Mouse (Mus musculus) C2C12 (cell line): Measurements from ENCODE around the gene Pianp. TPM values are rescaled to one million over a fixed set of nuclear protein-coding genes. Genes with fewer than 3 reads are reported as not detected.

Source experiments
- H3K27me3 ChIP-seq: one replicate; pipeline ENCODE4 v1.6.1; 2011; ENCODE audit not compliant: control insufficient read depth, insufficient read depth, insufficient read length
- H3K36me3 ChIP-seq: one replicate; pipeline ENCODE4 v1.6.1; 2011; ENCODE audit not compliant: control insufficient read depth, insufficient read depth
- H3K4me3 ChIP-seq: one replicate; pipeline ENCODE4 v1.5.1; 2011; ENCODE audit warnings: mild to moderate bottlenecking, control low read depth; ENCODE audit not compliant: poor library complexity, insufficient read depth, severe bottlenecking
- H3K79me2 ChIP-seq: one replicate; pipeline ENCODE4 v1.6.1; 2011; ENCODE audit not compliant: control insufficient read depth, insufficient read depth
- H3K79me3 ChIP-seq: one replicate; pipeline ENCODE4 v1.6.1; 2011; ENCODE audit warnings: low read depth, control low read depth
- H3ac ChIP-seq: one replicate; pipeline ENCODE3; 2011; ENCODE audit warnings: low read depth; ENCODE audit not compliant: control insufficient read depth, insufficient read length
- CEBPB ChIP-seq: IDR thresholded peaks from one replicate; pipeline ENCODE4 v1.6.1; 2011; ENCODE audit warnings: low read depth, mild to moderate bottlenecking, control low read depth, moderate library complexity
- CTCF ChIP-seq: IDR thresholded peaks from one replicate; pipeline ENCODE4 v1.5.1; 2011; ENCODE audit not compliant: control insufficient read depth, insufficient read depth, insufficient read length
- FOSL1 ChIP-seq: IDR thresholded peaks from one replicate; pipeline ENCODE4 v1.8.0; 2011; ENCODE audit warnings: mild to moderate bottlenecking, low read length; ENCODE audit not compliant: poor library complexity, insufficient read depth, severe bottlenecking
- MAX ChIP-seq: IDR thresholded peaks from one replicate; pipeline ENCODE4 v1.6.1; 2011; ENCODE audit warnings: mild to moderate bottlenecking, control low read depth
- MYOD1 ChIP-seq: IDR thresholded peaks from one replicate; pipeline ENCODE4 v1.6.1; 2011; ENCODE audit warnings: low read depth; ENCODE audit not compliant: control insufficient read depth, insufficient read length
- MYOG ChIP-seq: IDR thresholded peaks from one replicate; pipeline ENCODE4 v1.6.1; 2011; ENCODE audit not compliant: control insufficient read depth, insufficient read length; ENCODE audit errors: extremely low read depth
- USF1 ChIP-seq: IDR thresholded peaks from one replicate; pipeline ENCODE4 v1.6.1; 2011; ENCODE audit warnings: low read depth, mild to moderate bottlenecking, control low read depth, moderate library complexity
- polyA plus RNA-seq: library from polyadenylated mRNA; unstranded; fragments of >200 nt; fragmentation: generic; extraction: Trizol; gene quantifications from one replicate; pipeline ENCODE4 v1.2.1, GENCODE M21; 2012; ENCODE audit warnings: missing spikeins

The Pianp gene
- polyA plus RNA-seq, 1 experiment: 1.1 TPM

DNA sequence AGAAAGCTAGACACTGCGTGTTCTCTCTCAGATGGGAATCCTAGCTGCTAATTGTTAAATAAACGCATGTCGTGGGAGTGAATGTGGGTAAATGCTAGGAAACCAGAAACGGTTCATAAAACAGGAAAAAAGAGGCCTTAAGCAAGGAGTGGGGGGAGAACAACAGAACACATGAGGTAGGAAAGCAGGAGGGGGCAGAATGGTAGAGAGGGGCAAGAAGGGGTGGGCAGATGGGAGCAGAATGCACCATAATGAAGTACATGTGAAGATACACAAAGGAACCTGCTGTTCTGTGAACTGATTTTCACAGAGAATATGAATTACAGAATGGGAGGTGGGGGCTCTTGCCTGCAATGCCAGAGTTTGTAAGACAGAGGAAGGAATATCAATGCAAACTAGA, 4.3 kb upstream of the Pianp start:
- H3K27me3 ChIP-seq: peaks cover 7% of the 10 kb centered on the region
- no peaks in the 10 kb centered on the region for H3K36me3 ChIP-seq
- no peaks in the 10 kb centered on the region for H3K79me2 ChIP-seq
- no peak overlapping the region for H3K4me3 ChIP-seq
- no peak overlapping the region for H3ac ChIP-seq
- no peaks in the 10 kb centered on the region for H3K79me3 ChIP-seq
- TF ChIP-seq MAX: no peak
- TF ChIP-seq FOSL1: no peak
- TF ChIP-seq CEBPB: no peak
- TF ChIP-seq MYOG: no peak
- TF ChIP-seq USF1: no peak
- TF ChIP-seq CTCF: no peak
- TF ChIP-seq MYOD1: no peak

DNA sequence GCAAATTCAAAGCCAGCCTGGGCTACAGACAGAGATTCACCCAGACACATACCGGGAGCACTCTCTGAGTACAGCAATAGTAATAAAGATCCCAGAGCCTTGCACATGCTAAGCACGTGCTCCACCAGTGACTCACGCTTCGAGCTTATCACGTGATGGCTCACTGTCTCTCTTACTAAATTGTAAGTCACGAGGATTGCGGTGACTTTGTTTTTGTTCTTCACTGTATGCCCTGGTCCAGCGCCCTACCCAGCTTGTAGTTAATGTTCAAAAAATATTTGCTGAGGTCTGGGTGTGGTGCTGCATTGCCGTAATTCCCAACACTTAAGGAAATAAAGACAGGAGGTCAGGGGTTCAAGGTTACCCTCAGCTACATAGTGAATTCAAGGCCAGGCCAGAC, 3.1 kb upstream of the Pianp start:
- Histone ChIP-seq H3K79me2 (no peaks in the 10 kb centered on the region), H3ac (no peak overlapping the region), H3K36me3 (no peaks in the 10 kb centered on the region), H3K27me3 (peaks cover 11% of the 10 kb centered on the region), H3K4me3 (no peak overlapping the region), H3K79me3 (no peaks in the 10 kb centered on the region)
- peak; percentile 96 for TF ChIP-seq MAX
- no peak for TF ChIP-seq CEBPB
- TF ChIP-seq FOSL1: peak; percentile 8
- TF ChIP-seq MYOD1: no peak
- no peak for TF ChIP-seq CTCF
- TF ChIP-seq USF1: peak; percentile 98

DNA sequence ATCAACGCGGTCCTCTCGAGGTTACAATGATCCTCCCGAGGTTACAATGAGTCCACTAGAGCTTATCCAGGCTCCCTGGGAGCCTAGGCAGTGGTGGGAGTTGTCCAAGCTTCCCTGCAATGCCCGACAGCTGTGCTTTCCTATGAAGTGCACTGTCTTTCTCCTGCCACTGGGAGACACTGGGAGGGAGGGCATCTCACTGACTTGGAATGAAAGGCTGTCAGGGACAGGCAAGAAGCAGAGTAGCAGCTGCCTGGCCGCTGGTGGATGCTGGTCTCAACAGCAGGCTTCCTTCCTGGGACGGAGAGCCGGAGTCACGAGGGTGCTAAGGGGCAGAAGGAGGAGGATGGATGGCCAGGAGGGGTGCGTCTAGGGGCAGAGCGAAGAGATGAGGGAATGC, 2.6 kb upstream of the Pianp start:
- H3K79me3 ChIP-seq: no peaks in the 10 kb centered on the region
- H3K79me2 ChIP-seq: no peaks in the 10 kb centered on the region
- peaks cover 11% of the 10 kb centered on the region for H3K27me3 ChIP-seq
- TF ChIP-seq MYOD1 (no peak), CTCF (no peak), CEBPB (no peak), MAX (no peak), USF1 (no peak), MYOG (no peak), FOSL1 (no peak)
- no peak overlapping the region for H3ac ChIP-seq
- no peak overlapping the region for H3K4me3 ChIP-seq
- no peaks in the 10 kb centered on the region for H3K36me3 ChIP-seq

DNA sequence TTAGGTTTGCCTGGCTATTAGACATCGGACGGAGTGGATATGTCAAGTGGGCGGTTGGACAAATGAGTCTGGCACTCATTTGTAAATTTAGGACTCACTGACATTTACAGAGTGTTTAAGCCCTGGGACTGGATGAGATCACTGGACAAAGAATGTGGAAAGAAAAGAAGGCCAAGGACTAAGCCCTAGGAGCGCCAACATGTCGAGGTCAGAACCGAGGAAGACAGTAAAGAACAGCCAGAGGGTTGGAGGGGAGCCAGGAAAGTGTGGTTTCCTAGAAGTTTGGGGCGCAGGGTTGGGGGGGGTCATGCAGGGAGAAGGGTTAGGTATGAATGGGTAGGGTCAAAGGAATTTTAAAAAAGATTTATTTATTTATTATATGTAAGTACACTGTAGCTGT, 1.2 kb upstream of the Pianp start:
- Histone ChIP-seq H3K4me3 (no peak overlapping the region), H3K36me3 (no peaks in the 10 kb centered on the region), H3K79me3 (no peaks in the 10 kb centered on the region), H3ac (no peak overlapping the region), H3K79me2 (no peaks in the 10 kb centered on the region), H3K27me3 (peaks cover 11% of the 10 kb centered on the region)
- TF ChIP-seq MYOG (no peak), FOSL1 (no peak), USF1 (no peak), CEBPB (no peak), CTCF (no peak), MAX (no peak), MYOD1 (no peak)

DNA sequence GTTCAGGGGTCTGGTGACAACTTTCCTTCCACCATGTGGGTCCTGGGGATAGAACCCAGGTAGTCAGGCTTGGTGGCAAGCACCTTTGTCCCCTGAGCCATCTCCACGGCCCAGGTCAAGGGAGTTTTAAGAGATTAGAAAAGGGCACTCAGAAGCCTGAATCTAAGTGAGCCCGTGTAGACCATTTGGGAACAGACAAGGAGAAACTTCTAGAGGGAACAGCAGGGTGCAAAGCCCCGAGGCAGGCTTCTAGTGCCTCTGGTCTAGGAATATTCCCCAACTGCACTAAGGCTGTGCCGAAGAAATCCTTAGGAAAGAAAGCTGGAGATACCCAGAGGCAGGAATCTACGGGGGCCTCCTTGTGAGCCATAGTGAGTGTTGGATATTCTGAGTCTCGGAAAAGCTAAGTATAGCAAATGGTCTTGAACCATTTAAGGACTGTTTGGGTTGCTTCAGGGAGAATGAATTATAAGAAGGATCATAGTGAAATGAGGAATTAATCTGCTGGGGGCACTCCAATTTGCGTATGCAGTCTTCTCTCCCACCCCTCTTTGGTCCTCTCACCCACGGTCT, 577 bp upstream of the Pianp start:
- no peaks in the 10 kb centered on the region for H3K79me3 ChIP-seq
- H3K36me3 ChIP-seq: no peaks in the 10 kb centered on the region
- H3K27me3 ChIP-seq: peaks cover 11% of the 10 kb centered on the region
- H3K4me3 ChIP-seq: no peak overlapping the region
- TF ChIP-seq CEBPB (no peak), MAX (no peak), MYOD1 (no peak), FOSL1 (no peak), MYOG (no peak), USF1 (no peak), CTCF (no peak)
- no peaks in the 10 kb centered on the region for H3K79me2 ChIP-seq
- H3ac ChIP-seq: no peak overlapping the region

DNA sequence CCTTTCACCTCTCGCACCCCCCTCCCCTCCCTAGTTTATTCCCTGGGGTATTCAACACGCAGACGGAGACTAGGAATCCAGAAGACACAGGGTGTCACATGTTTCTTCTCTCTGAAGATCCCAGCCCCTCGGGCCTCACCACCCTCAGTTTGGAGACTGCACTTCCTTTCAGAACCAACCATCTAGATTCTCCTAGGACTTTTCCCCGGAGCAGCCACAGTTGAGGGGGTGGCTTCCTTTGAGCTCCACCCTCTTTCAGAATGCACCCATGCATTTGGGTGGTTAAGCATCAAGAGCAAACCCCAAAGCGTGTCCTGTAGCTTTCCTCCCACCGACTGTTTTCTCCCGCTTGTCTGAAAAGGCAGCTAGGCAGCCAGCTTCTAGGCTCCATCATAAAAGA, 1.6 kb downstream of the Pianp start:
- no peak overlapping the region for H3ac ChIP-seq
- H3K79me3 ChIP-seq: no peaks in the 10 kb centered on the region
- TF ChIP-seq CTCF (no peak), USF1 (no peak), MYOD1 (no peak), MYOG (no peak), FOSL1 (no peak), CEBPB (no peak)
- peaks cover 11% of the 10 kb centered on the region for H3K27me3 ChIP-seq
- no peaks in the 10 kb centered on the region for H3K79me2 ChIP-seq
- H3K4me3 ChIP-seq: no peak overlapping the region
- H3K36me3 ChIP-seq: no peaks in the 10 kb centered on the region
